Mouse (Mus musculus) embryonic fibroblast, embryonic 13.5 days (primary cell): ENCODE results near the gene Zscan29.

ENCODE experiments used
- CTCF ChIP-seq: IDR thresholded peaks from 2 replicates; pipeline ENCODE4 v1.5.1; 2011; ENCODE audit warnings: mild to moderate bottlenecking, control low read depth, low read length, moderate library complexity, borderline replicate concordance; ENCODE audit not compliant: insufficient read depth
- POLR2A ChIP-seq: IDR thresholded peaks from 2 replicates; pipeline ENCODE4 v1.6.1; 2011; ENCODE audit warnings: low read depth, mild to moderate bottlenecking, control low read depth, low read length, moderate library complexity

DNA sequence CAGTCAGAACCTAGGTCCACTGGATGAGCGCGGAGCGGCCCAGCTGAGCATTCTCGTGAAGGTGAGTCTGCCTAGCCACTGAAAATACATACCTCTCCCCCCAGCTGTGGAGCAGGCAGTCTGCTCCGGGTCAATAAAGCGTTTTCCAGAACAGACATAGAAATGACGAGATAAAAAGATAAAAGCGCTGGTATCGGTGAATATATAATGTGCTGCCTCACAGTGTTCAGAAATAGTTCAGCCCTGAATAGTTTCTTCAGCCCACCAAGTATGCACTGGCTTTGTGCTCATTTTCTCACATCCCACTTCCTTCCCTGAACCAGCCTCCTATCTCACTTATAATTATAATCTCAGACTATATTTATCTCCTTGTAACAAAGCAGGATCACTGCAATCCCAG lies 24.5 kb upstream of the Zscan29 start:
- TF ChIP-seq CTCF (no peak), POLR2A (no peak)
